Mouse (Mus musculus) intestine, postnatal 0 days (tissue): Measurements from ENCODE around the gene Krtap21-1. TPM values are rescaled to one million over a fixed set of nuclear protein-coding genes. Genes with fewer than 3 reads are reported as not detected.

ENCODE experiments used
- ATAC-seq: fragments of 200-750 bp; cut with Nextera tagmentation; 2 replicates; pipeline ENCODE4 v1.8.0; 2017; ENCODE audit warnings: mild to moderate bottlenecking, moderate TSS enrichment, moderate library complexity
- H3K27ac ChIP-seq: fragments of 300-500 bp; sonication (generic); 2 replicates; pipeline ENCODE4 v1.5.1; 2014; ENCODE audit warnings: mild to moderate bottlenecking, low read depth, low read length, moderate library complexity
- H3K27me3 ChIP-seq: fragments of 300-500 bp; sonication (generic); replicated peaks from 2 replicates; pipeline ENCODE4 v1.6.1; 2014; ENCODE audit warnings: low read length, mixed read lengths; ENCODE audit not compliant: control insufficient read depth, insufficient read depth
- H3K36me3 ChIP-seq: fragments of 300-500 bp; sonication (generic); 2 replicates; pipeline ENCODE4 v1.6.1; 2014; ENCODE audit warnings: mild to moderate bottlenecking, moderate library complexity; ENCODE audit not compliant: control insufficient read depth, insufficient read depth
- H3K4me1 ChIP-seq: fragments of 300-500 bp; sonication (generic); replicated peaks from 2 replicates; pipeline ENCODE4 v1.6.1; 2014; ENCODE audit warnings: antibody characterized with exemption, low read length, mixed read lengths; ENCODE audit not compliant: control insufficient read depth, insufficient read depth
- H3K4me2 ChIP-seq: fragments of 300-500 bp; sonication (generic); replicated peaks from 2 replicates; pipeline ENCODE4 v1.6.1; 2014; ENCODE audit warnings: low read depth, mild to moderate bottlenecking, moderate library complexity
- H3K4me3 ChIP-seq: fragments of 300-500 bp; sonication (generic); 2 replicates; pipeline ENCODE4 v1.5.1; 2014; ENCODE audit warnings: low read depth, low read length
- H3K9ac ChIP-seq: fragments of 300-500 bp; sonication (generic); 2 replicates; pipeline ENCODE4 v1.6.1; 2014; ENCODE audit warnings: mild to moderate bottlenecking, low read depth, low read length
- H3K9me3 ChIP-seq: fragments of 300-500 bp; sonication (generic); 2 replicates; pipeline ENCODE4 v1.6.1; 2016; ENCODE audit warnings: mixed run types; ENCODE audit not compliant: control insufficient read depth
- CTCF ChIP-seq: sonication (generic); IDR thresholded peaks from 2 replicates; pipeline ENCODE4 v1.5.1; 2016; ENCODE audit warnings: low read depth, mild to moderate bottlenecking, control low read depth, antibody characterized with exemption, moderate library complexity
- WGBS: fragments of 180-500 bp; shearing (Covaris S2); extraction: QIAGEN DNeasy Blood & Tissue Kit; methylation state at CpG from one replicate; pipeline ENCODE4 v1.1.7; 2014; 5-methylcytosine and 5-hydroxymethylcytosine counted together
- polyA plus RNA-seq: library from polyadenylated mRNA; unstranded; fragments of >200 nt; fragmentation: Nextera tagmentation; extraction: Ambion mirVana; gene quantifications from 2 replicates; pipeline ENCODE4 v1.2.1, GENCODE M21; 2015

Krtap21-1 gene
- polyA plus RNA-seq, 1 experiment from 2014 or later, result not detected

DNA sequence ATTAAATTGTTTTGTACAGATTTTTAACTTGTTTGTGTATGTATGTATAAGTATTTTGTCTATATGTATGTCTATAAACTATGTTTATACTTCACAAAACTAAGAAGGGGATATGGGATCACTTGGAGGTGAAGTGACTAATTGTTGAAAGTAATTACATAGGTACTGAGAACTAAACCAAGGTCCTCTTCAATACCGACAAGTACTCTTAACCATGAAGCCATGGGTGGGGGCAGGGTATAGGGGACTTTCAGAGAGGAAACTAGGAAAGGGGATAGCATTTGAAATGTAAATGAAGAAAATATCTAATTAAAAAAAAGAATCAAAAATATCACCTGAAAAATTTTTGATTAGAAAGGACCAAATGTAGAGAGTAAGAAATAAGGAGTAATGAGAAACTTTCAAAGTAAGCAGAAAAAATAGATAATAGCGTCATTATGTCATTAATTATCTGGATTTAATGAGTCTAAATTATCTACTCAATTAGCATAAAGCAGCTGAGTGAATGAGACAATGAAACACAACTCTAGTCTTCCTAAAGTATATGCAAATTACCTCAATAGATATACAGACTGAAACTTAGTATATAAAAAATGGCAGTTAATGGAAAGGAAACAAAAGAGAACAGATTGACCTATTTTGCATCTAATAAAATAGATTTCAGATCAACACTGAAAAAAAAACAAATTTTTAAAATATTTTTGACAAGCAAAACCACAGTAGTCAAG, 30.8 kb downstream of the Krtap21-1 start:
- 76% methylated on average over 2 of the region's 2 CpGs for WGBS
- Histone ChIP-seq H3K4me1 (no peaks in the 10 kb centered on the region), H3K4me2 (no peak overlapping the region), H3K4me3 (no peak overlapping the region), H3K36me3 (no peaks in the 10 kb centered on the region), H3K27me3 (no peaks in the 10 kb centered on the region), H3K9ac (no peak overlapping the region), H3K9me3 (no peaks in the 10 kb centered on the region), H3K27ac (no peak overlapping the region)
- TF ChIP-seq CTCF, result no peak
- ATAC-seq, result no peak

Other genes with a start within 250 kb of the Krtap21-1 start
- not detected in 2 replicates for gene Gm9789, start 245.9 kb downstream of the Krtap21-1 start, polyA plus RNA-seq
- not detected in 2 replicates for gene Gm7735, start 234.4 kb downstream of the Krtap21-1 start, polyA plus RNA-seq
- not detected in 2 replicates for gene 1110057P08Rik, start 229.1 kb downstream of the Krtap21-1 start, polyA plus RNA-seq
- not detected in 2 replicates for gene Krtap20-2, start 198.0 kb downstream of the Krtap21-1 start, polyA plus RNA-seq
- gene Krtap6-2, start 16.2 kb upstream of the Krtap21-1 start, polyA plus RNA-seq, result not detected in 2 replicates
- not detected in 2 replicates for gene Krtap8-1, start 84.1 kb upstream of the Krtap21-1 start, polyA plus RNA-seq
- not detected in 2 replicates for gene Krtap7-1, start 104.5 kb upstream of the Krtap21-1 start, polyA plus RNA-seq
- not detected in 2 replicates for gene Krtap11-1, start 167.3 kb upstream of the Krtap21-1 start, polyA plus RNA-seq